Mouse (Mus musculus): ENCODE data around the gene Cit. TPM values are rescaled to one million over a fixed set of nuclear protein-coding genes. Genes with fewer than 3 reads are reported as not detected.

The Cit gene
- polyA plus RNA-seq, 1 experiment from 2014 or later: 17.7 TPM

- Histone ChIP-seq H3K27ac (no peak overlapping the region), H3K36me3 (no peaks in the 10 kb centered on the region; the same call in 1 of the 2 replicates), H3K4me3 (no peak overlapping the region), H3K4me2 (no peak overlapping the region), H3K9ac (no peak overlapping the region), H3K9me3 (no peaks in the 10 kb centered on the region), H3K4me1 (replicated peaks) (peaks cover 14% of the 10 kb centered on the region), H3K27me3 (no peaks in the 10 kb centered on the region)
- no peak for ATAC-seq (ENCODE audit: low FRiP score)
- WGBS: 60% methylated on average over 22 of the region's 22 CpGs
Observed at GRCm38 (mm10) chr5:116006324-116007099, 161.4 kb downstream of the Cit start.

- Histone ChIP-seq H3K4me2 (no peak overlapping the region), H3K27me3 (no peaks in the 10 kb centered on the region), H3K4me1 (replicated peaks) (peaks cover 14% of the 10 kb centered on the region), H3K9me3 (no peaks in the 10 kb centered on the region), H3K27ac (no peak overlapping the region), H3K4me3 (no peak overlapping the region), H3K36me3 (peaks cover 5% of the 10 kb centered on the region; the same call in 1 of the 2 replicates), H3K9ac (no peak overlapping the region)
- ATAC-seq (ENCODE audit: low FRiP score): no peak
- 89% methylated on average over 13 of the region's 13 CpGs for WGBS
Observed at GRCm38 (mm10) chr5:116007723-116008122, 162.6 kb downstream of the Cit start.

- no peak overlapping the region for H3K9ac ChIP-seq
- peaks cover 21% of the 10 kb centered on the region for H3K36me3 ChIP-seq
- H3K4me1 ChIP-seq (replicated peaks): peaks cover 6% of the 10 kb centered on the region; the same call in 1 of the 2 replicates
- no peak for ATAC-seq (ENCODE audit: low FRiP score)
- no peak overlapping the region for H3K27ac ChIP-seq
- no peaks in the 10 kb centered on the region for H3K27me3 ChIP-seq
- H3K4me3 ChIP-seq: no peak overlapping the region
- H3K9me3 ChIP-seq: no peaks in the 10 kb centered on the region
- H3K4me2 ChIP-seq: no peak overlapping the region
- 88% methylated on average over 15 of the region's 15 CpGs for WGBS
Observed at GRCm38 (mm10) chr5:116009091-116009851, 164.2 kb downstream of the Cit start.

- H3K4me1 ChIP-seq (replicated peaks): no peaks in the 10 kb centered on the region
- H3K27me3 ChIP-seq: no peaks in the 10 kb centered on the region
- no peak overlapping the region for H3K27ac ChIP-seq
- no peak for ATAC-seq (ENCODE audit: low FRiP score)
- peaks cover 29% of the 10 kb centered on the region for H3K36me3 ChIP-seq
- H3K9ac ChIP-seq: no peak overlapping the region
- H3K9me3 ChIP-seq: no peaks in the 10 kb centered on the region
- WGBS: 89% methylated on average over 2 of the region's 2 CpGs
- H3K4me3 ChIP-seq: no peak overlapping the region
- H3K4me2 ChIP-seq: no peak overlapping the region
Observed at GRCm38 (mm10) chr5:116009884-116010627, 165.0 kb downstream of the Cit start.

- ATAC-seq (ENCODE audit: low FRiP score): no peak
- H3K27ac ChIP-seq: no peak overlapping the region
- no peaks in the 10 kb centered on the region for H3K27me3 ChIP-seq
- H3K9ac ChIP-seq: no peak overlapping the region
- WGBS: 96% methylated on average over 7 of the region's 7 CpGs
- no peaks in the 10 kb centered on the region for H3K9me3 ChIP-seq
- no peaks in the 10 kb centered on the region for H3K4me1 ChIP-seq (replicated peaks)
- no peak overlapping the region for H3K4me3 ChIP-seq
- H3K36me3 ChIP-seq: peaks cover 45% of the 10 kb centered on the region
- H3K4me2 ChIP-seq: no peak overlapping the region
Observed at GRCm38 (mm10) chr5:116011700-116012099, 166.6 kb downstream of the Cit start.

GRCm38 (mm10) chr5:116012503-116012902 is 167.4 kb downstream of the Cit start:
- H3K9me3 ChIP-seq: no peaks in the 10 kb centered on the region
- no peak overlapping the region for H3K27ac ChIP-seq
- no peaks in the 10 kb centered on the region for H3K27me3 ChIP-seq
- no peaks in the 10 kb centered on the region for H3K4me1 ChIP-seq (replicated peaks)
- H3K4me2 ChIP-seq: no peak overlapping the region
- ATAC-seq (ENCODE audit: low FRiP score): no peak
- no peak overlapping the region for H3K9ac ChIP-seq
- WGBS: 92% methylated on average over 7 of the region's 7 CpGs
- no peak overlapping the region for H3K4me3 ChIP-seq
- peaks cover 53% of the 10 kb centered on the region for H3K36me3 ChIP-seq

GRCm38 (mm10) chr5:116013821-116014220 is 168.7 kb downstream of the Cit start:
- 84% methylated on average over 8 of the region's 8 CpGs for WGBS
- H3K4me3 ChIP-seq: no peak overlapping the region
- H3K9ac ChIP-seq: no peak overlapping the region
- H3K4me1 ChIP-seq (replicated peaks): no peaks in the 10 kb centered on the region
- no peaks in the 10 kb centered on the region for H3K9me3 ChIP-seq
- ATAC-seq (ENCODE audit: low FRiP score): no peak
- no peak overlapping the region for H3K27ac ChIP-seq
- H3K27me3 ChIP-seq: no peaks in the 10 kb centered on the region
- no peak overlapping the region for H3K4me2 ChIP-seq
- H3K36me3 ChIP-seq: peaks cover 66% of the 10 kb centered on the region

- 95% methylated on average over 11 of the region's 11 CpGs for WGBS
- H3K4me2 ChIP-seq: no peak overlapping the region
Observed at GRCm38 (mm10) chr5:116014237-116014636, 169.2 kb downstream of the Cit start.

GRCm38 (mm10) chr5:116016542-116016941 is 171.5 kb downstream of the Cit start:
- Histone ChIP-seq H3K27ac (no peak overlapping the region), H3K9ac (no peak overlapping the region), H3K4me3 (no peak overlapping the region), H3K4me2 (no peak overlapping the region), H3K9me3 (no peaks in the 10 kb centered on the region), H3K4me1 (replicated peaks) (0 out of 2 replicates have a peak, but pooled peaks cover under 1% of the 10 kb centered on the region), H3K36me3 (peaks cover 94% of the 10 kb centered on the region), H3K27me3 (no peaks in the 10 kb centered on the region)
- WGBS: 95% methylated on average over 5 of the region's 5 CpGs
- ATAC-seq (ENCODE audit: low FRiP score): no peak

More at GRCm38 (mm10) chr5:116014237-116014636, 169.2 kb downstream of the Cit start:
- H3K9me3 ChIP-seq: no peaks in the 10 kb centered on the region
- no peak overlapping the region for H3K4me3 ChIP-seq
- no peak for ATAC-seq (ENCODE audit: low FRiP score)
- no peaks in the 10 kb centered on the region for H3K27me3 ChIP-seq
- no peak overlapping the region for H3K9ac ChIP-seq
- H3K27ac ChIP-seq: no peak overlapping the region
- peaks cover 71% of the 10 kb centered on the region for H3K36me3 ChIP-seq
- H3K4me1 ChIP-seq (replicated peaks): no peaks in the 10 kb centered on the region

GRCm38 (mm10) chr5:116017391-116017790 is 172.3 kb downstream of the Cit start:
- 94% methylated on average over 8 of the region's 8 CpGs for WGBS
- ATAC-seq (ENCODE audit: low FRiP score): no peak
- no peaks in the 10 kb centered on the region for H3K9me3 ChIP-seq
- H3K9ac ChIP-seq: 0 out of 2 replicates have a peak overlapping the region, but pooled peaks have one; percentile 35
- H3K27me3 ChIP-seq: no peaks in the 10 kb centered on the region
- peaks cover 9% of the 10 kb centered on the region for H3K4me1 ChIP-seq (replicated peaks)
- H3K27ac ChIP-seq: no peak overlapping the region
- no peak overlapping the region for H3K4me3 ChIP-seq
- H3K4me2 ChIP-seq: no peak overlapping the region
- H3K36me3 ChIP-seq: peaks cover 95% of the 10 kb centered on the region

GRCm38 (mm10) chr5:116018196-116018595 is 173.1 kb downstream of the Cit start:
- 95% methylated on average over 9 of the region's 9 CpGs for WGBS

GRCm38 (mm10) chr5:116018784-116019183 is 173.7 kb downstream of the Cit start:
- no peaks in the 10 kb centered on the region for H3K9me3 ChIP-seq
- 84% methylated on average over 6 of the region's 6 CpGs for WGBS
- no peak overlapping the region for H3K27ac ChIP-seq
- H3K4me1 ChIP-seq (replicated peaks): peaks cover 23% of the 10 kb centered on the region
- H3K9ac ChIP-seq: no peak overlapping the region
- H3K4me2 ChIP-seq: no peak overlapping the region
- peaks cover 81% of the 10 kb centered on the region for H3K36me3 ChIP-seq
- no peak overlapping the region for H3K4me3 ChIP-seq
- no peaks in the 10 kb centered on the region for H3K27me3 ChIP-seq
- no peak for ATAC-seq (ENCODE audit: low FRiP score)

More at GRCm38 (mm10) chr5:116018196-116018595, 173.1 kb downstream of the Cit start:
- peaks cover 87% of the 10 kb centered on the region for H3K36me3 ChIP-seq
- no peak overlapping the region for H3K4me2 ChIP-seq
- no peak overlapping the region for H3K4me3 ChIP-seq
- no peak overlapping the region for H3K27ac ChIP-seq
- ATAC-seq (ENCODE audit: low FRiP score): no peak
- H3K9ac ChIP-seq: no peak overlapping the region
- H3K9me3 ChIP-seq: no peaks in the 10 kb centered on the region
- peaks cover 17% of the 10 kb centered on the region for H3K4me1 ChIP-seq (replicated peaks)
- no peaks in the 10 kb centered on the region for H3K27me3 ChIP-seq
